In genomic region chr3:40498898-40499297, GRCm38 (mm10) we compare ENCODE assay signal across 14 mouse cellular contexts. TPM values are rescaled to one million over a fixed set of nuclear protein-coding genes. Genes with fewer than 3 reads are reported as not detected.
DNase-seq lines count a peak whose midpoint lies in the region; ATAC-seq and TF ChIP-seq lines count a peak whose summit lies in the region.
"Had no signal": no experiment of that assay in that cellular context is flagged by ENCODE, and none has a peak within 500 bp of the region (broad histone marks: within the 10 kb centered on the region; RNA-seq: fewer than 3 reads in every experiment).

No protein-coding gene starts in this region.

- no peak overlapping the region for H3K27ac ChIP-seq in kidney, postnatal 0 days
- H3K27ac ChIP-seq: heart, embryonic 15.5 days; limb, embryonic 15.5 days; neural tube, embryonic 15.5 days had no signal

- H3K4me3 ChIP-seq in kidney, postnatal 0 days (replicated peaks; ENCODE audit: low read depth, low read length): no peak overlapping the region
- H3K4me3 ChIP-seq: erythroblast, embryonic 14.5 days; heart, embryonic 15.5 days; limb, embryonic 15.5 days; neural tube, embryonic 15.5 days had no signal

- no peaks in the 10 kb centered on the region for H3K36me3 ChIP-seq in kidney, postnatal 0 days (ENCODE audit: insufficient read depth, low read length)
- H3K36me3 ChIP-seq: heart, embryonic 15.5 days; limb, embryonic 15.5 days; neural tube, embryonic 15.5 days had no signal

- H3K27me3 ChIP-seq in kidney, postnatal 0 days (ENCODE audit: insufficient read depth, low read length): no peaks in the 10 kb centered on the region
- H3K27me3 ChIP-seq: heart, embryonic 15.5 days; limb, embryonic 15.5 days; neural tube, embryonic 15.5 days had no signal

- peak; percentile 52; the same call in 1 of the 2 replicates for TF ChIP-seq CTCF in kidney, postnatal 0 days (IDR thresholded peaks at IDR 0.05; ENCODE audit: low read depth)

- ATAC-seq in CD4-positive, CD25-positive, alpha-beta regulatory T cell, adult 4 months: no peak
- no peak for ATAC-seq in kidney, postnatal 0 days (replicated peaks; ENCODE audit: low FRiP score, low read depth)

- no peak overlapping the region for H3K4me2 ChIP-seq in kidney, postnatal 0 days (ENCODE audit: low read length)
- H3K4me2 ChIP-seq: heart, embryonic 15.5 days; limb, embryonic 15.5 days; neural tube, embryonic 15.5 days had no signal

- peak; percentile 31 for DNase-seq in CD4-positive, CD25-positive, alpha-beta regulatory T cell, adult 2 months (ENCODE audit: low read depth, low spot score)
- no peak for DNase-seq in kidney, postnatal 0 days (ENCODE audit: low spot score)
- DNase-seq in kidney, adult 18-20 months: no peak
- DNase-seq in thymus, postnatal 25 days: peak; percentile 6
- no peak for DNase-seq in thymus, postnatal 36 days
- peak; percentile 10 for DNase-seq in thymus, postnatal 4 days
- DNase-seq in adrenal gland, adult (ENCODE audit: inconsistent age in 2 of 2, low spot score in 1 of 2): no peak
- DNase-seq: adrenal gland, postnatal 25 days; cerebellum, adult 9-11 months had no signal

- 87% methylated on average over 3 of the region's 3 CpGs for WGBS in kidney, postnatal 0 days

- H3K9ac ChIP-seq in kidney, postnatal 0 days (ENCODE audit: low read depth, low read length): no peak overlapping the region
- H3K9ac ChIP-seq: heart, embryonic 15.5 days; limb, embryonic 15.5 days; neural tube, embryonic 15.5 days had no signal

- no peaks in the 10 kb centered on the region for H3K4me1 ChIP-seq in kidney, postnatal 0 days (replicated peaks; ENCODE audit: insufficient read depth, low read length)
- H3K4me1 ChIP-seq: heart, embryonic 15.5 days; limb, embryonic 15.5 days; neural tube, embryonic 15.5 days had no signal

- no peaks in the 10 kb centered on the region for H3K9me3 ChIP-seq in kidney, postnatal 0 days (replicated peaks; ENCODE audit: low read length)
- H3K9me3 ChIP-seq: heart, embryonic 15.5 days; limb, embryonic 15.5 days; neural tube, embryonic 15.5 days had no signal

RNA-seq across cellular contexts. Expression of gene Intu, which starts 32.2 kb away (rescaled TPM):
- under 1 TPM; 0.17 to 0.33 TPM for polyA plus RNA-seq in CD4-positive, CD25-positive, alpha-beta regulatory T cell, adult 4 months (2017; shearing (Covaris generic))
- 2.0 and 2.3 TPM in 2 replicates for polyA plus RNA-seq in kidney, postnatal 0 days (2015; fragmentation: Nextera tagmentation; extraction: Ambion mirVana)

Comparison
In these comparisons a context has a peak if more than half of its experiments do, and no peak if none do; other contexts are left out.
1. DNase-seq: peak in CD4-positive, CD25-positive, alpha-beta regulatory T cell, adult 2 months (single experiment), thymus, postnatal 25 days (single experiment) and thymus, postnatal 4 days (single experiment); none in kidney, postnatal 0 days (single experiment), kidney, adult 18-20 months (single experiment), thymus, postnatal 36 days (0 of 2) and adrenal gland, adult (0 of 2).